Mouse (Mus musculus) left cerebral cortex, postnatal 36 days (tissue): ENCODE data around the gene Pld4. TPM values are rescaled to one million over a fixed set of nuclear protein-coding genes. Genes with fewer than 3 reads are reported as not detected.
A peak's percentile ranks its signal among the peaks of the same experiment; 100 is the strongest.

Source experiments
- DNase-seq, 2 experiments: peaks; one replicate each; pipeline ENCODE4 v3.0.0; 2021 to 2022; ENCODE audit warnings: low spot score in 2 of 2, mixed read lengths in 1 of 2
- intact Hi-C: fragments of 180-260 bp; cut with DNase I; formaldehyde crosslinking; loops from one replicate; pipeline ENCODE4 v1.15.1; 2025
- total RNA-seq, 2 experiments: library from RNA; stranded (reverse); gene quantifications; 2 replicates each; pipeline ENCODE4 v1.2.3; 2021

Pld4 gene
- 10 to 100 TPM in 1 of 2 experiments, 1 to 10 TPM in 1; 9.3 to 10.3 TPM for total RNA-seq

- intact Hi-C loops, result no loop called here
- DNase-seq, result no peak
These were observed at the start of gene Pld4 for GRCm38 (mm10) chr12:112760154-112760926. Gene Pld4, plus strand, starts transcription at chr12:112760655.

GRCm38 (mm10) chr12:112713984-112714383 is 46.5 kb upstream of the Pld4 start:
- intact Hi-C loops, result no loop called here
- DNase-seq, result no peak

- DNase-seq, result no peak
These were observed 43.3 kb upstream of the Pld4 start for GRCm38 (mm10) chr12:112717140-112717539.

GRCm38 (mm10) chr12:112718995-112719394 is 41.5 kb upstream of the Pld4 start:
- DNase-seq, result no peak
- intact Hi-C loops, result no loop called here

More at GRCm38 (mm10) chr12:112717140-112717539, 43.3 kb upstream of the Pld4 start:
- intact Hi-C loops, result no loop called here

GRCm38 (mm10) chr12:112720216-112720615 is 40.2 kb upstream of the Pld4 start, which contains the start of gene Cep170b:
Gene Cep170b, plus strand, starts transcription at chr12:112720455.
- intact Hi-C loops, result no loop called here
- no peak for DNase-seq

- no peak for DNase-seq
- intact Hi-C loops, result no loop called here
These were observed 39.5 kb upstream of the Pld4 start for GRCm38 (mm10) chr12:112720890-112721423.

- peak in 1 of 2 experiments; percentile 54 for DNase-seq
- intact Hi-C loops, result no loop called here
These were observed 38.8 kb upstream of the Pld4 start for GRCm38 (mm10) chr12:112721424-112722239.

GRCm38 (mm10) chr12:112722240-112723027 is 38.0 kb upstream of the Pld4 start:
- intact Hi-C loops, result no loop called here
- peak; percentile 51 to 72 for DNase-seq

GRCm38 (mm10) chr12:112723028-112723330 is 37.5 kb upstream of the Pld4 start:
- DNase-seq, result no peak
- intact Hi-C loops, result no loop called here

- intact Hi-C loops, result no loop called here
- DNase-seq, result no peak
These were observed 37.0 kb upstream of the Pld4 start for GRCm38 (mm10) chr12:112723445-112723844.

GRCm38 (mm10) chr12:112724077-112724805 is 36.2 kb upstream of the Pld4 start:
- peak in 1 of 2 experiments; percentile 68 for DNase-seq
- intact Hi-C loops, result no loop called here

- DNase-seq, result no peak
- intact Hi-C loops, result no loop called here
These were observed 32.7 kb upstream of the Pld4 start for GRCm38 (mm10) chr12:112727801-112728200.

GRCm38 (mm10) chr12:112730808-112731207 is 29.6 kb upstream of the Pld4 start:
- intact Hi-C loops, result no loop called here
- DNase-seq, result no peak

GRCm38 (mm10) chr12:112732591-112732990 is 27.9 kb upstream of the Pld4 start:
- DNase-seq, result no peak
- intact Hi-C loops, result no loop called here

- DNase-seq, result no peak
- intact Hi-C loops, result no loop called here
These were observed 26.2 kb upstream of the Pld4 start for GRCm38 (mm10) chr12:112734108-112734820.

- intact Hi-C loops, result no loop called here
- DNase-seq, result no peak
These were observed 25.4 kb upstream of the Pld4 start for GRCm38 (mm10) chr12:112734881-112735655.

GRCm38 (mm10) chr12:112735896-112736635 is 24.4 kb upstream of the Pld4 start:
- intact Hi-C loops, result no loop called here
- DNase-seq, result no peak
